Mouse (Mus musculus): ENCODE data around the gene Dach1. TPM values are rescaled to one million over a fixed set of nuclear protein-coding genes. Genes with fewer than 3 reads are reported as not detected.

Gene Dach1
- polyA plus RNA-seq, 1 experiment from 2014 or later = 9.4 TPM

DNA sequence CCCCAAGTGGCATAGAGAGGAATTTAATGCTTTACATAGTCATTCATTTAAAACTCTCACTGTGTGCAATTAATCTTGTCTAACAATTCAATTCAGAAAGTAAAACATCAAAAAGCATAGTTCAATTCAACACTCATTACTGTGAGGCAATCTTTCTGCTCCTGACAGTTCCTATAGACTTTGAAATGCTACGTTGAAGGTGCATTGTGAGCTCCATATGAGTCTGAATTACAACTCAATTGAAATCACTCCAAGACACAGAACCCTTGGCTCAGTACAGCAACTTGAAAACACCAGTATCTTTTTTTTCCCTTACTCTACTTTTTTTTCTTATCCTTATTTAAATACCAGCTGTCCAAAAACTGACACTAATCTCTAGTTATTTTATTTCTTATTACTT is 193.5 kb downstream of the Dach1 start:
- Histone ChIP-seq H3K36me3 (ENCODE audit: control insufficient read depth, insufficient read depth, low read length) (no peaks in the 10 kb centered on the region), H3K9ac (ENCODE audit: low read depth, low read length) (no peak overlapping the region), H3K9me3 (replicated peaks; ENCODE audit: control insufficient read depth, low read length, poor library complexity, severe bottlenecking) (no peaks in the 10 kb centered on the region), H3K4me1 (ENCODE audit: control insufficient read depth, insufficient read depth, low read length) (0 out of 2 replicates have a peak, but pooled peaks cover 4% of the 10 kb centered on the region), H3K27me3 (ENCODE audit: control insufficient read depth, insufficient read depth, low read depth, low read length) (no peaks in the 10 kb centered on the region), H3K4me2 (ENCODE audit: low read length) (no peak overlapping the region), H3K4me3 (ENCODE audit: low read depth, low read length) (no peak overlapping the region), H3K27ac (ENCODE audit: low read length) (no peak overlapping the region)
- WGBS = 15% methylated on average over 1 of the region's 1 CpGs
- ATAC-seq = no peak

DNA sequence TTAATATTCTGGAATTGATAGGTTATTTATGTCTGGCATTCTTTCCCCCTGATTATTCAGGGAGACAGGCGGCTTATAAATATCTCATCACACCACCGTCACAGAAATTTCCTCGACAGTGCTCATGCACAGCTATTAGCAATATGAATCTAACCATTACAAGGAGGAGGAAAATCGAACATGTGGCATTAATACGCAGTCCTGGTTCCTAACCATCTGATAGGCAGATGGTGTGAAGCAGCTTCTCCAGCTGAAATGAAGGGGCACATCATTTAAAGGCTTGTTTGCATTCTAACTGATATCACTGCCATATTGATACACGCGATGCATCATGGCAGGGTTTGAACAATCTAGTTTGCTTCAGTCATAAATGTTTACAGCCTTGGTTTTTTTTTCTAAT is 194.1 kb downstream of the Dach1 start:
- no peak for ATAC-seq
- no peaks in the 10 kb centered on the region for H3K36me3 ChIP-seq (ENCODE audit: control insufficient read depth, insufficient read depth, low read length)
- WGBS = 47% methylated on average over 7 of the region's 7 CpGs
- H3K9me3 ChIP-seq (replicated peaks; ENCODE audit: control insufficient read depth, low read length, poor library complexity, severe bottlenecking) = no peaks in the 10 kb centered on the region
- H3K27ac ChIP-seq (ENCODE audit: low read length) = no peak overlapping the region
- no peak overlapping the region for H3K9ac ChIP-seq (ENCODE audit: low read depth, low read length)
- no peaks in the 10 kb centered on the region for H3K27me3 ChIP-seq (ENCODE audit: control insufficient read depth, insufficient read depth, low read depth, low read length)
- H3K4me1 ChIP-seq (ENCODE audit: control insufficient read depth, insufficient read depth, low read length) = 0 out of 2 replicates have a peak, but pooled peaks cover 4% of the 10 kb centered on the region
- H3K4me3 ChIP-seq (ENCODE audit: low read depth, low read length) = no peak overlapping the region
- H3K4me2 ChIP-seq (ENCODE audit: low read length) = no peak overlapping the region

DNA sequence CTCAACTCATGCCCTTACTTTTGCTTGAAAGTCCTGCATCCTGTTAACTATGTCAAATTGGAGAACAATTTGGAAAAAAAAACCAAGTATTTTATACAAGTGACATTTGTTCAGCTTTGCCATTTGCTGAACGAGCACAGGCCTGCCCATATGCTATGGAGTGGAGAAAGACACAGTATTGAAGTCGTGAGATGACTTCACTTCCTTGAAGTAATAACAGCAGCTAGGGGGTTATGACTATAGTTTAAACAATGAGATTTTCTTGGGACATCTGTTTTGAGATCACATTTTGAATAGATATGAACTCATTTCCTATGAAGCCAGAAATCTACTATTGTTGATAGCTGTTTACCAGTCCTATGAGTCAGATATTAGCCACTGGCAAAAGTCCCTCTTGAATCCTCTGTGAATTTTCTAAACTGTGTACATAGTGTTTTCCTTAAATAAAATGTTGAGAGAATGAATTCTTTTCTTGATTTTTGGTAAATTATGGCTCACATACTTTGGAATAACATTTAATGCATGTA is 205.0 kb downstream of the Dach1 start:
- no peak overlapping the region for H3K4me3 ChIP-seq (ENCODE audit: low read depth, low read length)
- H3K9ac ChIP-seq (ENCODE audit: low read depth, low read length) = no peak overlapping the region
- no peak overlapping the region for H3K27ac ChIP-seq (ENCODE audit: low read length)
- no peak for ATAC-seq
- peaks cover 10% of the 10 kb centered on the region; the same call in 1 of the 2 replicates for H3K4me1 ChIP-seq (ENCODE audit: control insufficient read depth, insufficient read depth, low read length)
- no peak overlapping the region for H3K4me2 ChIP-seq (ENCODE audit: low read length)
- no peaks in the 10 kb centered on the region for H3K27me3 ChIP-seq (ENCODE audit: control insufficient read depth, insufficient read depth, low read depth, low read length)
- H3K36me3 ChIP-seq (ENCODE audit: control insufficient read depth, insufficient read depth, low read length) = no peaks in the 10 kb centered on the region
- WGBS = 68% methylated on average over 2 of the region's 2 CpGs
- H3K9me3 ChIP-seq (replicated peaks; ENCODE audit: control insufficient read depth, low read length, poor library complexity, severe bottlenecking) = no peaks in the 10 kb centered on the region

GRCm38 (mm10) chr14:97963624-97964023 is 205.9 kb downstream of the Dach1 start:
- Histone ChIP-seq H3K4me3 (ENCODE audit: low read depth, low read length) (no peak overlapping the region), H3K27ac (ENCODE audit: low read length) (no peak overlapping the region), H3K4me2 (ENCODE audit: low read length) (no peak overlapping the region), H3K9me3 (replicated peaks; ENCODE audit: control insufficient read depth, low read length, poor library complexity, severe bottlenecking) (no peaks in the 10 kb centered on the region), H3K36me3 (ENCODE audit: control insufficient read depth, insufficient read depth, low read length) (no peaks in the 10 kb centered on the region), H3K27me3 (ENCODE audit: control insufficient read depth, insufficient read depth, low read depth, low read length) (no peaks in the 10 kb centered on the region), H3K4me1 (ENCODE audit: control insufficient read depth, insufficient read depth, low read length) (peaks cover 10% of the 10 kb centered on the region; the same call in 1 of the 2 replicates), H3K9ac (ENCODE audit: low read depth, low read length) (no peak overlapping the region)
- WGBS = 44% methylated on average over 6 of the region's 6 CpGs
- peak; percentile 48; the same call in 1 of the 2 replicates for ATAC-seq

DNA sequence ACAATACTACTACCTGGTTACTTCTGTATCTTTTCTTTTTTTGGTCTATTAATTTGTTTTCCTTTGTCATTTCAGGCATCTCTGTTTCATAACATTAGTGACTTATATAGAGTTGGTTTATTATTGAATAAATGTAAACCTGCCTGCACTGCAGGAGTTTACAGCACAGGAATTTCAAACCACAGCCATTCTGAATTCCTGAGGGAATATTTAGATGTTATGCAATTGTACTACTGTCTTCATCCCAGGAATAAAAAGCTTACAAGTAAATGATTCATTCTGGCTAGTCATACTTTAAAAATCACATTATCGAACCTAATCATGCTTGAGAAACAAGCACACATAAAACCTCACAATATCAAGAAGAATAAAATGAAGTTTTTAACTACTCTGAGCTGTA is 213.2 kb downstream of the Dach1 start:
- Histone ChIP-seq H3K36me3 (ENCODE audit: control insufficient read depth, insufficient read depth, low read length) (no peaks in the 10 kb centered on the region), H3K4me2 (ENCODE audit: low read length) (no peak overlapping the region), H3K9ac (ENCODE audit: low read depth, low read length) (no peak overlapping the region), H3K4me3 (ENCODE audit: low read depth, low read length) (no peak overlapping the region), H3K4me1 (ENCODE audit: control insufficient read depth, insufficient read depth, low read length) (peaks cover 10% of the 10 kb centered on the region; the same call in 1 of the 2 replicates), H3K27me3 (ENCODE audit: control insufficient read depth, insufficient read depth, low read depth, low read length) (no peaks in the 10 kb centered on the region), H3K27ac (ENCODE audit: low read length) (no peak overlapping the region), H3K9me3 (replicated peaks; ENCODE audit: control insufficient read depth, low read length, poor library complexity, severe bottlenecking) (no peaks in the 10 kb centered on the region)
- no peak for ATAC-seq
- WGBS = 93% methylated on average over 1 of the region's 1 CpGs

DNA sequence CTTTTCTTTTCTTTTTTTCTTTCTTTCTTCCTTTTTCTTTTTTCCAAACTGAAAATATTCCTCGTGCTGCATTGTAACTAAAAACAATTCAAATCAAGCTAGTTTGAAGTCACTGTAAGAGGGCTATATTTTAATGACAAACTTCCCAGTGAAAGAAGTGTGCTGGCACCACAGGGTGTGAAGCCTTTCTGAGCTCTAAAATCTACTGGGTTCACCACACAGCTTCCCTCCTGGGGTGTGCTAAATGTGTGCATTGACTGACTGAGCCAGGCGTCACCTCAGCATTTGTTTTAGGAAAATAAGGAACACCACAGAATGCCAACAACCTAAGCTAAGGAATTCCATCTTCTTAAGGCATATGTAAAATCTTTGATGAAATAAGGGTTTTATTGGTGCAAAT is 224.1 kb downstream of the Dach1 start:
- H3K9ac ChIP-seq (ENCODE audit: low read depth, low read length) = no peak overlapping the region
- H3K9me3 ChIP-seq (replicated peaks; ENCODE audit: control insufficient read depth, low read length, poor library complexity, severe bottlenecking) = no peaks in the 10 kb centered on the region
- WGBS = 30% methylated on average over 2 of the region's 2 CpGs
- H3K27ac ChIP-seq (ENCODE audit: low read length) = no peak overlapping the region
- H3K4me3 ChIP-seq (ENCODE audit: low read depth, low read length) = no peak overlapping the region
- no peaks in the 10 kb centered on the region for H3K27me3 ChIP-seq (ENCODE audit: control insufficient read depth, insufficient read depth, low read depth, low read length)
- no peak overlapping the region for H3K4me2 ChIP-seq (ENCODE audit: low read length)
- no peaks in the 10 kb centered on the region for H3K36me3 ChIP-seq (ENCODE audit: control insufficient read depth, insufficient read depth, low read length)
- ATAC-seq = no peak
- H3K4me1 ChIP-seq (ENCODE audit: control insufficient read depth, insufficient read depth, low read length) = no peaks in the 10 kb centered on the region

GRCm38 (mm10) chr14:97944643-97945268 is 224.8 kb downstream of the Dach1 start:
- no peak overlapping the region for H3K4me2 ChIP-seq (ENCODE audit: low read length)
- WGBS = 33% methylated on average over 9 of the region's 9 CpGs
- ATAC-seq = no peak

DNA sequence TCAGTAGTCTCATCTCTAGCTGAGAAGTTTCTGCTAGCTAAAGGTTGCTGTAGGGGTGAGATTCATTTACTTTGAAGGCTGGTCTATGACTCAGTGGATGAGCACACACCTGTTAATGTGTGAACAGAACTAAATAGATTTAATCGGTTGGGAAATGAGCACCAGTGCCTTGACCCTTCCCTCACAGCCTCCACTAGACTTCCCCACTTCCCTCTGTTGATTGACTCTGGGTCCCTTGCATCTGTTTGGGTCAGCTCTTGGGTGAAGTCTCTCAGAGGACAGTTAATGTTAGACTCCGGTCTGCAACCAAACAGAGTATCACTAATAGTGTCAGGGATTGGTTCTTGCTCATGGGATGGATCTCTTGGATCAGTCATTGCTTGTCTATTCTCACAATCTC is 227.2 kb downstream of the Dach1 start:
- Histone ChIP-seq H3K4me1 (ENCODE audit: control insufficient read depth, insufficient read depth, low read length) (no peaks in the 10 kb centered on the region), H3K4me3 (ENCODE audit: low read depth, low read length) (no peak overlapping the region), H3K27ac (ENCODE audit: low read length) (no peak overlapping the region), H3K36me3 (ENCODE audit: control insufficient read depth, insufficient read depth, low read length) (no peaks in the 10 kb centered on the region), H3K4me2 (ENCODE audit: low read length) (no peak overlapping the region), H3K9me3 (replicated peaks; ENCODE audit: control insufficient read depth, low read length, poor library complexity, severe bottlenecking) (no peaks in the 10 kb centered on the region), H3K27me3 (ENCODE audit: control insufficient read depth, insufficient read depth, low read depth, low read length) (no peaks in the 10 kb centered on the region), H3K9ac (ENCODE audit: low read depth, low read length) (no peak overlapping the region)
- 98% methylated on average over 2 of the region's 2 CpGs for WGBS
- ATAC-seq = no peak

More at GRCm38 (mm10) chr14:97944643-97945268, 224.8 kb downstream of the Dach1 start:
- Histone ChIP-seq H3K4me1 (ENCODE audit: control insufficient read depth, insufficient read depth, low read length) (no peaks in the 10 kb centered on the region), H3K4me3 (ENCODE audit: low read depth, low read length) (no peak overlapping the region), H3K27me3 (ENCODE audit: control insufficient read depth, insufficient read depth, low read depth, low read length) (no peaks in the 10 kb centered on the region), H3K9ac (ENCODE audit: low read depth, low read length) (no peak overlapping the region), H3K36me3 (ENCODE audit: control insufficient read depth, insufficient read depth, low read length) (no peaks in the 10 kb centered on the region), H3K27ac (ENCODE audit: low read length) (no peak overlapping the region), H3K9me3 (replicated peaks; ENCODE audit: control insufficient read depth, low read length, poor library complexity, severe bottlenecking) (no peaks in the 10 kb centered on the region)

- ATAC-seq = no peak
- Histone ChIP-seq H3K27ac (ENCODE audit: low read length) (no peak overlapping the region), H3K9me3 (replicated peaks; ENCODE audit: control insufficient read depth, low read length, poor library complexity, severe bottlenecking) (no peaks in the 10 kb centered on the region), H3K4me1 (ENCODE audit: control insufficient read depth, insufficient read depth, low read length) (no peaks in the 10 kb centered on the region), H3K4me3 (ENCODE audit: low read depth, low read length) (no peak overlapping the region), H3K36me3 (ENCODE audit: control insufficient read depth, insufficient read depth, low read length) (no peaks in the 10 kb centered on the region), H3K4me2 (ENCODE audit: low read length) (no peak overlapping the region), H3K27me3 (ENCODE audit: control insufficient read depth, insufficient read depth, low read depth, low read length) (no peaks in the 10 kb centered on the region), H3K9ac (ENCODE audit: low read depth, low read length) (no peak overlapping the region)
- WGBS = 93% methylated on average over 3 of the region's 3 CpGs
Observed at GRCm38 (mm10) chr14:97896622-97897021, 272.9 kb downstream of the Dach1 start.

Measured in midbrain, embryonic 16.5 days (tissue).